Mouse (Mus musculus) left cerebral cortex, adult 11 months (tissue): ENCODE results near the gene Foxn3.

Source experiments
- DNase-seq: peaks from one replicate; pipeline ENCODE4 v3.0.0; 2022; ENCODE audit warnings: low spot score

Foxn3 gene

GRCm38 (mm10) chr12:99417885-99418284, 145.5 kb downstream of the Foxn3 start:
- DNase-seq = no peak

DNA sequence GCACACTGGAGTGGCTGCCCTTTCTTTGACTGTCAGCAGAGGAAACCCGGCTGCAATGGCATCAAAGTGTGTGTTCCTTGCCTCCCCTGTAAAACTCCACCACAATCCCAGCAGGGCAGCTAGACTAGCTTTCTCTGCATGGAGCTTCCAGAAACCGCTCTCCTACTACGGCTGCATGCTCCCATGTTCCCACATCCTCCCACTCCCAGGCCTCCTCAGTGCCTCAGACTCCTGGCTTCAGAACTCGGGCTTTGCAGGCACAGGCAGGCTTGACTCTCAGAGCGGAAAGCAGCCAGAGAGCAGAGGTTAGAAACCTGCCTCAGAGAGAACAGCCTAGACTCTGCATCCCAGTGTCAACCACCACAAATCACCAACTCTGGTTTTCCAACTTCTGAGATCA, 147.8 kb downstream of the Foxn3 start:
- DNase-seq = no peak

GRCm38 (mm10) chr12:99412496-99412895, 150.9 kb downstream of the Foxn3 start:
- DNase-seq = no peak

GRCm38 (mm10) chr12:99412034-99412433, 151.3 kb downstream of the Foxn3 start:
- DNase-seq = no peak

DNA sequence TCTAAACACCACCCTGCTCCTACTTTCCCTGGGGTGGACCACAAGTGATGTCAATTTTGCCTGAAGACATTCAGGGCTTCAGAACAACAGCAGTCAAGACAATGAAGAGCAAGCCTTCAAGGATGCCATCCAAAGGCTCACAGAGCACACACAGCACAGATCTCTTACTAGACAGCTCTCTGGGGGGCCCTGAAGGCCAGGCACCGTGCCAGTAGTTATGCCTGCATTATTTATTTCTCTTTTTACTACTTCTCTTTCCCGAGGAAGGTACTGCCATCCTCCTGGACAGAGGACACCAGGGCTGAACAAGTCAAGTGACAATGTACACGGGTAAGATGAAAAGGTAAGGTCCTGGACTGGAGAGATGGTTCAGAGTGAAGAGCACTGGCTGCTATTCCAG, 154.7 kb downstream of the Foxn3 start:
- no peak for DNase-seq

GRCm38 (mm10) chr12:99408089-99408488, 155.3 kb downstream of the Foxn3 start:
- DNase-seq = no peak

GRCm38 (mm10) chr12:99407318-99407716, 156.1 kb downstream of the Foxn3 start:
- no peak for DNase-seq

DNA sequence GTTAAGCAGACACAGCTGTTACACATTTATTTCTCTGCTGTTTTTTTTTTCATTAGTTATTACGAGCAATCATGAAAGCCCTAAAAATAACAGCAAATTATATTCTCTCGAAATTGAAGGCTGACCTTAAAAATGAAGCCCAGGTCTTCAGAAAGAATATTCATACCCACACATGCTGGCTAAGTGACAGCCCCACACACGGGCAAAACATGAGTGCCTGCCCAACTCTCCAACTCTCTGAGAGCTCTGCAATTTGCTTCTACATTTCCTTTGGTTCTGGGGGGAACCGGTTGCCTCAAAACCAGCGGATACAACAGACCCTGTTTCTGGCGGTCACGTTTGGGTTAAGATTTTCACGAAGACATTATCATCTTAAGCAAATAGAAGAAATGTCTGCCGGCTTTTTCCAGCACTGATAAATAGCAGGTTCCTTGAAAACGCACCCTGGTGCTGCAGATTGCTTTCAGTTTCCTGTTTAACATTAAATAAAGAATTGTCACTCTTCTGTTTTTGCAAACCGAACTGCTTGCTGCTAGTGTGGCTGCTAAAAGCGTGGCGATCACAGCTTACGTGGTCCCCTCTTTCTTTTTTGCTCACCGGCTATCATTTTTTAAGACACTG, 156.6 kb downstream of the Foxn3 start:
- no peak for DNase-seq

DNA sequence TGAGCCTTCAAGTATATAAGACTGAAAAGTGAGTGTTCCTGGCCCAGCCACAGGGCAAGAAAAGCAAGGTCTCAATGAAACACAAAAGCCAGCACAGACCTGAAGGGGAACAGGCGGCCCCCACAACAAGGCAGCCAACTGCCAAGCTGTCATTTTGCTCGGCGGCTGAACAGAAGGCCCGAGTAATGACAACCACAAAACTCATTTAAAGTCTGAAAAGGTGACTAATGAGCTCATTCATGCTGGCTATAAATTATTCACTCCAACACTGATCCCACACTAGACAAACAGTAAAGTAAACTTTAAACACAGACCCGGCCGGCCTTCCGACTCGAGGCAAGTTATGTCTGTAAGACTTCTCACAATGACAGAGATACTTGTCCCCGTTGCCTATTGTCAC, 157.1 kb downstream of the Foxn3 start:
- no peak for DNase-seq

DNA sequence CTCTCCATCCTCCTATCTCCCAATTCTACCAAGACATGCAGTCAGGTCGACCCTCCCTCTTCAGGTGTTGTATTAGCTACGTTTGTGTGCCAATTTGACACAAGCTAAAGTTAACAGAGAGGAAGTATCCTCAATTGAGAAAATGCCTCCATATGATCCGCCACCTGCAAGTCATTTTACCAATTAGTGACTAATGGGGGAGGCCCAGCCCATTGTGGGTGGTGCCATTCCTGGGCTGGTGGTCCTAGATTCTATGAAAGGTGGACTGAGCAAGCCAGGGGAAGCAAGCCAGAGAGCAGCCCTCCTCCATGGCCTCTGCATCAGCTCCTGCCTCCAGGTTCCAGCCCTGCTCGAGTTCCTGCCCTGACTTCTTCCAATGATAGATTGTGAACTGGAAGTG, 158.0 kb downstream of the Foxn3 start:
- no peak for DNase-seq

GRCm38 (mm10) chr12:99403004-99403403, 160.4 kb downstream of the Foxn3 start:
- DNase-seq = no peak

DNA sequence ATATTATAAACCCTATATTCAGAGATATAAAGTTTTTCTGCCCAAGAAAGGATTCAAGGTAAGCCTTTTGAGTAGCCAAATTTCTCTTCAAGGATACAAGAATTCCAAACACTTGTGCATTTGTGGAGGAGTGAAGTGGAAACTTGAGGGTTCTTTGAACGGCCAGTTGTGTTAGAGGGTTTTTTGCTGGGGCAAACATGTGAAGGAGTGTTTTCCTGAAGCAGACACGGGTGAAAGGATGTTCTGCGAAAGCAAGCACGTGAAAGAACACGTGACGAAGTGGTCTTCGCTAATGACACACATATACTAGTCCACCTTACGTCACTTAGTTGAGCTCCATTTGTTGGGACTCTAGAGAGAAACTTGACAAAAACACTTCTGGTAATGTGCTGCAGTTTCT, 162.5 kb downstream of the Foxn3 start:
- no peak for DNase-seq

- DNase-seq = no peak
These were observed 163.8 kb downstream of the Foxn3 start for GRCm38 (mm10) chr12:99399575-99399974.

DNA sequence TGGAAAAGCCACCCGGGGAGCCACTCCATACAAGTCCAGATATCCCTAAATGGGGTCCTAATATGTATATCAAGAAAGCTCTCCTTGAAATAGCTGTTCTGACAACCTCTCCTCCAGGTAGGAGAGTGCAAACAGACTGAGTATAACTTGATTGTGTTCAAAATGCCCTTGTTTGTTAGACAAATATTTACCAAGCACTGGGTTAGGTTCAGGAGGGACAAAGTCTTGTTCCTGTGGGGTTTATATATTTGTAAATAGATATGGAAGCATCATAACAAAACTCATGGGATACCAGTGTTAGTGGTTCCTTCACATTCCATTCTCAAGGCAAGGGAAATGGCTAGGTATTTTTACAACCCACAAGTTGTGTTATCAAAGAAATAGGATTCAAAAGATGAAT, 166.9 kb downstream of the Foxn3 start:
- DNase-seq = no peak

GRCm38 (mm10) chr12:99395082-99395481, 168.3 kb downstream of the Foxn3 start:
- no peak for DNase-seq

DNA sequence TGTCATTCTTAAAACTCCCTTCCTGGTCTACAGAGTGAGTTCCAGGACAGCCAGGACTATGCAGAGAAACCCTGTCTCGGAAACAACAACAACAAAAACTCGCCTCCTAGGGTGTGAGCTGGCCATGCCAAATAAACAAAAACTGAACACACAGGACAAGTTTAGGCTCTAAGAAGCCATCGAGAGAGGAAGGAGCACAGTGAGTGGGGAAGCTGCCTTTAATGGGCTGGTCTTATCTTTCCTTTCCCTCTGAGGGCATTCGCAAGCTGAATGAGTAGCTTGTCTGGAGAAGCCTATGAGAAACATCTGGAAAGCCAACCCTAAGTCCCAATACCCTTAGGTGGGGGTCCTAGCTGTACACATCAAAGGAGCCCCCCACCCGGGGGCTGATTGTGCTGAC, 168.7 kb downstream of the Foxn3 start:
- DNase-seq = no peak

GRCm38 (mm10) chr12:99393867-99394630, 169.3 kb downstream of the Foxn3 start:
- DNase-seq = no peak

- peak; percentile 71 for DNase-seq
These were observed 170.2 kb downstream of the Foxn3 start for GRCm38 (mm10) chr12:99392944-99393866.

DNA sequence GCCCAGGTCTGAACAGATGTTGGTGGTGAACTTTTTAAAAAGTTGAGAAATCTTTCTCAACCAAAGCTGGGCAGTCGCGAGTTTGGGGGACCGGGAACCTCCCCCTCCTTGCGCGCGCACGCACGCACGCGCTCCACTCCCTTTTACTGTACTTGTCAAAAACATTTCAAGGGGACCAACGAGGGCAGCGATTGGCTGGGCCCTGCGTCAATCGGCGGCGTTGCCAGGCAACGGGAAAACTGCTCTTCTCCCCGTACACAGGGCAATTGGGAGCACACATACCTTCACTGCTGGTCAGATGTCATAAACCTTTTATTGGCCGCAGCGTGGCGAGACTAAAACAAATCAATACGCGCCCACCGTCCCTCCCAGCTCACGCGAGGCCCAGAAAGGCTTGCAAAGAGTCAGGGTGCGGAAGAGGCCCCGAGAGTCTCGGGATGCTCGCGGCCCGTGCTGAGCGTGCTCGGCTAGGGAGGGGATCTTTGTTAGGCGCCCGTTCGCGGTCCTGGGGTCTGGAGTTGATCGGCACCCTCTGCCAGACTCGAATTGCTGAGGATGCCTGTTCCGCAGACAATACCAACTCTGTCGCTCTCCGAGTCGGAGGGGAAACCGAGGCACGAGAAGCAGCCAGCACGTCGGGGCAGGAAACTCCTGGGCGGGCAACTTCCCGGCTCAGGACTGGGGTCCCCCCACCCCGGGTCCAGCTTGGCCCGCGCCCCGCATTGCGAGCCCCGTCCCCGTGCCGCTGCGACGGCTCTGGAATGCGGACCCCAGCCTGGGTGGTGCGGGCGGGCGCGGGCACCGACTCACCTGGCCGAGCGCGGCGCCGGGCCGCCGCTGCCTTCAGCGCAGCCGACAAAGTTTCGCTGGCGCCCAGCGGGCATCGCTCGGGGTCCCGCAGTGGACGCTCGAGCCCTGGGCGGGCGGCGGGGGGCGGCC, 171.2 kb downstream of the Foxn3 start:
- DNase-seq = peak; percentile 98

GRCm38 (mm10) chr12:99390429-99390828, 173.0 kb downstream of the Foxn3 start:
- no peak for DNase-seq

GRCm38 (mm10) chr12:99389244-99389643, 174.1 kb downstream of the Foxn3 start:
- no peak for DNase-seq
